Mouse (Mus musculus) liver, embryonic 14.5 days (tissue): ENCODE results near the gene Piezo1.

Source experiments
- CTCF ChIP-seq: IDR thresholded peaks from 2 replicates; pipeline ENCODE4 v1.5.1; 2016; ENCODE audit warnings: antibody characterized with exemption, low read depth, control low read depth
- EP300 ChIP-seq: IDR thresholded peaks from 2 replicates; pipeline ENCODE4 v1.6.1; 2016; ENCODE audit warnings: antibody characterized with exemption, low read depth

DNA sequence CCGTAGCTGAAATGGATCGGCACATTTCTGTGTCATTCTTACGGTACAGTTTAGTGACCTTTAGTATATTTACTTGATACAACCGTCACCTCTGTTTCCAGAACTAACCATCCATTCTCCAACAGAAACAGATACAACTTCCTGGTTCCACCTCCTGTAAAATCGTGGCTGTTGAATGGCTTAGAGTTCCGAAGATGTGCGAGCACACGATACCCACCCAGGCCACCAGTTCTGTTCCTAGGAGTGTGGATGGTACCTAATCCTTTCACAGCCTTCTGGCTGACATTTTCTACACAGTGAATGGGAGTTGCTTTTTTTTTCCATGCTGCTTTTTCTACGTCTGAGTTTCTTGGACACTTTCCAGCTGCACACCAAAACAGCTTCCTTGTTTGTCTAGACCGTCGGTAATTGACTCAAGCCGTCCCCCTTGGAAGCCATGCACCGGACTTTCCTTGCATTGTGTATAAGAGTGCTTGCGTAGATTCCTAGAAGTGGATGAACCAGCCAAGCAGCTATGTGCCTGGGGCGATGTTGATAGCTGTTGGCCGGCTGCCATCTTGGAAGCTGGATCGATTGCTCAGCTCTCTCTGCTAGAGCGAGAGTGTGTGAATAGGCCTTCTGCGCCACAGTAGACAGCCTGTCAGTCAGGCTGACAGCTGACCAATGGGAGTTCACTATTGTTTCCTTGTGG lies 106.9 kb downstream of the Piezo1 start:
- no peak for TF ChIP-seq CTCF
- no peak for TF ChIP-seq EP300
